Mouse (Mus musculus) lung, embryonic 14.5 days (tissue): ENCODE measurements around the gene Zfp566. TPM values are rescaled to one million over a fixed set of nuclear protein-coding genes. Genes with fewer than 3 reads are reported as not detected.

Experiments used
- ATAC-seq: fragments of 200-750 bp; cut with Nextera tagmentation; 2 replicates; pipeline ENCODE4 v1.8.0; 2017; ENCODE audit warnings: mild to moderate bottlenecking, moderate TSS enrichment, moderate library complexity; ENCODE audit not compliant: insufficient read depth
- DNase-seq: peaks from one replicate; pipeline ENCODE4 v3.0.0-alpha.2; 2015
- H3K27ac ChIP-seq: fragments of 300-500 bp; sonication (generic); 2 replicates; pipeline ENCODE4 v1.5.1; 2014; ENCODE audit warnings: low read depth, mild to moderate bottlenecking, moderate library complexity
- H3K27me3 ChIP-seq: fragments of 300-500 bp; sonication (generic); 2 replicates; pipeline ENCODE4 v1.6.1; 2014; ENCODE audit warnings: low read length, control low read depth; ENCODE audit not compliant: insufficient read depth
- H3K36me3 ChIP-seq: fragments of 300-500 bp; sonication (generic); 2 replicates; pipeline ENCODE4 v1.6.1; 2014; ENCODE audit warnings: control low read depth; ENCODE audit not compliant: insufficient read depth
- H3K4me1 ChIP-seq: fragments of 300-500 bp; sonication (generic); 2 replicates; pipeline ENCODE4 v1.6.1; 2014; ENCODE audit warnings: antibody characterized with exemption, control low read depth; ENCODE audit not compliant: insufficient read depth
- H3K4me2 ChIP-seq: fragments of 300-500 bp; sonication (generic); 2 replicates; pipeline ENCODE4 v1.6.1; 2014; ENCODE audit warnings: mild to moderate bottlenecking
- H3K4me3 ChIP-seq: fragments of 300-500 bp; sonication (generic); 2 replicates; pipeline ENCODE4 v1.5.1; 2014; ENCODE audit warnings: low read depth, low read length
- H3K9ac ChIP-seq: fragments of 300-500 bp; sonication (generic); 2 replicates; pipeline ENCODE4 v1.6.1; 2014
- H3K9me3 ChIP-seq: fragments of 300-500 bp; sonication (generic); 2 replicates; pipeline ENCODE4 v1.6.1; 2016; ENCODE audit warnings: low read depth, low read length, control low read depth
- CTCF ChIP-seq: IDR thresholded peaks from 2 replicates; pipeline ENCODE4 v1.5.1; 2016; ENCODE audit warnings: antibody characterized with exemption, low read depth
- WGBS: fragments of 180-500 bp; shearing (Covaris S2); extraction: QIAGEN DNeasy Blood & Tissue Kit; methylation state at CpG from one replicate; pipeline ENCODE4 v1.1.7; 2014; 5-methylcytosine and 5-hydroxymethylcytosine counted together
- microRNA-seq: library from miRNA; unstranded; fragments of <30 nt; microRNA quantifications from one replicate; pipeline ENCODE4, GENCODE M21; 2016; ENCODE audit warnings: borderline number of aligned reads
- polyA plus RNA-seq: library from polyadenylated mRNA; unstranded; fragments of >200 nt; fragmentation: Nextera tagmentation; extraction: Ambion mirVana; gene quantifications from 2 replicates; pipeline ENCODE4 v1.2.1, GENCODE M21; 2014

Gene Zfp566
- polyA plus RNA-seq, 1 experiment from 2014 or later, result 10.9 TPM

DNA sequence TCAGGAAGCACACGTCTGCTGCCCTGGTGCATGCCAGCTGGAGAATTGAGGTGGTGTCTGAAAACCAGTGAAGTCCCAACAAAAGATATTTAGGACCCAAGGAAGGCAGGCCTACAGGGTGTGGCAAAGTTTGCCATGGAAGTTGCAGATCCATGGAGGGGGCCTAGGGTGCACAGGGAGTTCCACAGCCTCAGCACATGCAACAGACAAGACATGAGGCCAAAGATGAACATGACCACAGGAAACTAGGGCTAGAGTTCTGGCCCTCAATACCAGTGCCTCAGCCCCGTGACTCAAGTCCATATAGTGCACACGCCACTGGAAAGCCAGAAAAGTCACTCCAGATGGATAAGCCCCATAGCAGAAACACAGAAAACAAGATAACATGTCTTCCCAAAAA is 61.8 kb downstream of the Zfp566 start:
- no peak for TF ChIP-seq CTCF
- no peaks in the 10 kb centered on the region for H3K9me3 ChIP-seq
- H3K4me1 ChIP-seq, result no peaks in the 10 kb centered on the region
- peaks cover 42% of the 10 kb centered on the region for H3K36me3 ChIP-seq
- no peak for ATAC-seq
- H3K27me3 ChIP-seq, result no peaks in the 10 kb centered on the region
- no peak for DNase-seq
- H3K4me2 ChIP-seq, result no peak overlapping the region
- H3K4me3 ChIP-seq, result no peak overlapping the region
- WGBS, result 86% methylated on average over 3 of the region's 3 CpGs
- no peak overlapping the region for H3K9ac ChIP-seq
- no peak overlapping the region for H3K27ac ChIP-seq

Small RNAs within 50 kb of the gene (microRNA-seq; reads per million reads assigned to microRNA genes)
- not detected for gene Gm23368

Other genes starting within 250 kb of the Zfp566 start
- gene Zfp940, start 236.9 kb downstream of the Zfp566 start, polyA plus RNA-seq, result 6.0 and 7.2 TPM in 2 replicates
- 6.5 and 8.6 TPM in 2 replicates for gene Zfp420, start 230.5 kb downstream of the Zfp566 start, polyA plus RNA-seq
- gene Zfp27, start 184.0 kb downstream of the Zfp566 start, polyA plus RNA-seq, result 11.3 and 12.6 TPM in 2 replicates
- gene Zfp383, start 182.3 kb downstream of the Zfp566 start, polyA plus RNA-seq, result 4.6 and 5.7 TPM in 2 replicates
- 12.4 and 13.2 TPM in 2 replicates for gene Zfp74, start 136.4 kb downstream of the Zfp566 start, polyA plus RNA-seq
- gene Zfp568, start 106.6 kb downstream of the Zfp566 start, polyA plus RNA-seq, result 18.5 and 21.0 TPM in 2 replicates
- gene Zfp14, start 39.1 kb downstream of the Zfp566 start, polyA plus RNA-seq, result 3.8 and 4.2 TPM in 2 replicates
- 4.5 and 5.1 TPM in 2 replicates for gene Zfp82, start 17.6 kb downstream of the Zfp566 start, polyA plus RNA-seq
- 1.7 and 2.0 TPM in 2 replicates for gene Gm26920, start 117 bp downstream of the Zfp566 start, polyA plus RNA-seq
- gene Zfp260, start 4.2 kb upstream of the Zfp566 start, polyA plus RNA-seq, result 120 and 128 TPM in 2 replicates
- gene Zfp382, start 31.4 kb upstream of the Zfp566 start, polyA plus RNA-seq, result 8.1 and 9.1 TPM in 2 replicates
- 16.8 and 17.0 TPM in 2 replicates for gene Zfp146, start 79.2 kb upstream of the Zfp566 start, polyA plus RNA-seq
- 4.5 and 8.0 TPM in 2 replicates for gene Cox7a1, start 93.6 kb upstream of the Zfp566 start, polyA plus RNA-seq
- 78.3 and 80.3 TPM in 2 replicates for gene Capns1, start 108.3 kb upstream of the Zfp566 start, polyA plus RNA-seq
- 187 and 192 TPM in 2 replicates for gene Polr2i, start 141.4 kb upstream of the Zfp566 start, polyA plus RNA-seq
- 175 and 182 TPM in 2 replicates for gene Tbcb, start 141.7 kb upstream of the Zfp566 start, polyA plus RNA-seq
- 0.26 TPM in 1 of 2 replicates, not detected in the other for gene Ovol3, start 145.2 kb upstream of the Zfp566 start, polyA plus RNA-seq
- gene Thap8, start 189.6 kb upstream of the Zfp566 start, polyA plus RNA-seq, result 0.26 and 0.30 TPM in 2 replicates
- gene Wdr62, start 189.9 kb upstream of the Zfp566 start, polyA plus RNA-seq, result 16.3 and 17.1 TPM in 2 replicates
- gene Clip3, start 201.2 kb upstream of the Zfp566 start, polyA plus RNA-seq, result 31.1 and 41.9 TPM in 2 replicates
- 72.1 and 73.1 TPM in 2 replicates for gene Alkbh6, start 218.2 kb upstream of the Zfp566 start, polyA plus RNA-seq
- gene Syne4, start 224.3 kb upstream of the Zfp566 start, polyA plus RNA-seq, result 21.9 and 23.2 TPM in 2 replicates
- not detected in 2 replicates for gene E130208F15Rik, start 231.2 kb upstream of the Zfp566 start, polyA plus RNA-seq
- 21.3 and 22.7 TPM in 2 replicates for gene Sdhaf1, start 233.4 kb upstream of the Zfp566 start, polyA plus RNA-seq